Mouse (Mus musculus) cerebellum, postnatal 10 days (tissue): Measurements from ENCODE around the gene AL732309.1.
"Not testable (repeated sequence)": the region's sequence is repeated elsewhere in the genome, so short reads cannot be mapped to it uniquely, and the experiment has no call there.

Source experiments
- DNase-seq, 2 experiments: peaks; one replicate each; pipeline ENCODE4 v3.0.0; 2021; ENCODE audit warnings: mixed read lengths in 2 of 2

Gene AL732309.1

GRCm38 (mm10) chr2:25267241-25267640 is 20.6 kb upstream of the AL732309.1 start:
- peak; percentile 83 to 89 for DNase-seq

- peak; percentile 95 for DNase-seq
Measured at GRCm38 (mm10) chr2:25266720-25267119, 20.1 kb upstream of the AL732309.1 start.

- DNase-seq: peak; percentile 99
Measured at GRCm38 (mm10) chr2:25265897-25266656, 19.4 kb upstream of the AL732309.1 start.

- DNase-seq: peak; percentile 95 to 97
Measured at GRCm38 (mm10) chr2:25264851-25265250, 18.2 kb upstream of the AL732309.1 start.

- DNase-seq: peak in 1 of 2 experiments; percentile 59
Measured at GRCm38 (mm10) chr2:25264286-25264660, 17.6 kb upstream of the AL732309.1 start.

- DNase-seq: peak; percentile 79 to 85
Measured at GRCm38 (mm10) chr2:25263623-25264285, 17.1 kb upstream of the AL732309.1 start.

GRCm38 (mm10) chr2:25262795-25263622 is 16.3 kb upstream of the AL732309.1 start:
- peak; percentile 92 to 93 for DNase-seq

GRCm38 (mm10) chr2:25262291-25262767 is 15.7 kb upstream of the AL732309.1 start, which contains the start of gene Tprn:
Gene Tprn, plus strand, starts transcription at chr2:25262618.
- peak; percentile 98 to 99 for DNase-seq

GRCm38 (mm10) chr2:25261870-25262269 is 15.2 kb upstream of the AL732309.1 start:
- no peak for DNase-seq

- peak in 1 of 2 experiments; percentile 53 for DNase-seq
Measured at GRCm38 (mm10) chr2:25258887-25259286, 12.2 kb upstream of the AL732309.1 start.

- not testable (repeated sequence) for DNase-seq
Measured at GRCm38 (mm10) chr2:25257250-25257649, 10.6 kb upstream of the AL732309.1 start.

GRCm38 (mm10) chr2:25256443-25257109 is 9.9 kb upstream of the AL732309.1 start:
- peak; percentile 78 to 82 for DNase-seq

GRCm38 (mm10) chr2:25255284-25255779 is 8.7 kb upstream of the AL732309.1 start, which contains the start of gene Tmem203:
Gene Tmem203, plus strand, starts transcription at chr2:25255439.
- peak; percentile 95 to 96 for DNase-seq

- peak; percentile 33 to 48 for DNase-seq
Measured at GRCm38 (mm10) chr2:25252331-25252730, 5.7 kb upstream of the AL732309.1 start.

GRCm38 (mm10) chr2:25244144-25244543 is 2.5 kb downstream of the AL732309.1 start:
- no peak for DNase-seq

GRCm38 (mm10) chr2:25243342-25243741 is 3.3 kb downstream of the AL732309.1 start:
- no peak for DNase-seq

GRCm38 (mm10) chr2:25242101-25242506 is 4.6 kb downstream of the AL732309.1 start, which contains the start of the genes Rnf208 and Cysrt1:
Gene Rnf208, plus strand, starts transcription at chr2:25242255.
Gene Cysrt1, minus strand, starts transcription at chr2:25242452.
- peak; percentile 63 for DNase-seq

- DNase-seq: no peak
Measured at GRCm38 (mm10) chr2:25241438-25241775, 5.3 kb downstream of the AL732309.1 start.

GRCm38 (mm10) chr2:25240723-25241437 is 5.8 kb downstream of the AL732309.1 start:
- DNase-seq: peak; percentile 68 to 74

GRCm38 (mm10) chr2:25240310-25240709 is 6.4 kb downstream of the AL732309.1 start:
- no peak for DNase-seq

GRCm38 (mm10) chr2:25239766-25240165 is 6.9 kb downstream of the AL732309.1 start:
- DNase-seq: no peak
